Mouse (Mus musculus): ENCODE data around the gene Pga5. TPM values are rescaled to one million over a fixed set of nuclear protein-coding genes. Genes with fewer than 3 reads are reported as not detected.

The Pga5 gene
- 2.9 and 4.1 TPM in 2 replicates for polyA plus RNA-seq (2011; ENCODE audit: insufficient read depth, insufficient read length, low read depth, missing spikeins)

DNA sequence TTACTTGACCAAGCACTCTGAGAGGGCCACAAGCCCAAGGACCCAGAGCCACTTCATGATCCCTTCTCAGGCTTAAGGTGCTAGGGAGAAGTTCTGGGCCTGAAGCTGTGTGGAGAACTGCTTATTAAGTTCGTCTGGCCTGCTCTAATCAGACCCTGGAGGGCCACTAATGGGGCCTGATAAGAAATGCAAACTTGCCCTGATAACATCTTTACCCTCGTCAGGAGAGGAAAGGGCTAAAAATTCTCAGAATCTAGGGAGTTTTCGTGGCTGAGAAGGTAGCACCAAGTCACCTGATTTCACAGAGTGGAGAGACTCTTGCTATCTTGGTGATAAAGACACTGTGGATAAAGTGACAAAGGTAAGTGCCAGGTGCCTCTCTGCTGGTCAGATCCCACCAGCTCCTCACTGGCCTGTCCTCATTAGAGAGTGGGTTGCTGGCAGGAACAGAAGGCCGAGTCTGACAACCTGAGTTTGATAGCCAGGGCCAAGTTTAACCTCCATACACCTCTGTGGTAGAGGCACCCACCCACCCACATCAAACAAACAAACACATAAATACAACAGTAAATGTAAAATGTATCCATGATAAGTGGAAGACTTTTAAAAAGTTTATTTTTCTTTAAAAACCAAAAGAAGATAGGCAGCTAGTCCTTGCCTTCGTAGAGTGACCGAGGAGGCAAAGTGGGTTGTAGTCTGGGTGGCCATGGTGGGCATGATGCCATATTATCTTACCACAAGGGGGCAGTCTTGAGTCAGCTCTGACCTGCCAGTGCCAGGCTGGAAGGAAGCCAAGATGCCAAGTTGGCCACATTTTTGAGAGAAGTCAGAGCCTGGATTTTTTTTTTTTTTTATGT, at the start of gene Pga5:
TSS of gene Pga5 (minus strand) at position 157 of the 857 bp plus-strand sequence.
- H3K27ac ChIP-seq (ENCODE audit: insufficient read depth, low read length), result no peak within 1 kb of the TSS
- no peaks in the 10 kb centered on the region for H3K27me3 ChIP-seq (ENCODE audit: control insufficient read depth, insufficient read depth, low read length, poor library complexity, severe bottlenecking)
- no peak within 1 kb of the TSS for H3K4me3 ChIP-seq (ENCODE audit: low read depth, low read length)
- H3K4me1 ChIP-seq (ENCODE audit: control insufficient read depth, insufficient read depth, low read length), result peaks cover 7% of the 10 kb centered on the region
- no peak within 1 kb of the TSS for H3K9ac ChIP-seq (ENCODE audit: low read depth, poor library complexity, severe bottlenecking)
- TF ChIP-seq CTCF (IDR thresholded peaks at IDR 0.05; ENCODE audit: low read depth, low read length) (peak; percentile 95), EP300 (IDR thresholded peaks at IDR 0.05; ENCODE audit: insufficient read depth, low read depth, low read length) (no peak)
- no peaks in the 10 kb centered on the region for H3K36me3 ChIP-seq (ENCODE audit: control insufficient read depth, insufficient read depth, low read length, poor library complexity, severe bottlenecking)
- H3K9me3 ChIP-seq (replicated peaks; ENCODE audit: control insufficient read depth, insufficient read depth, low read length, poor library complexity, severe bottlenecking), result no peaks in the 10 kb centered on the region

GRCm38 (mm10) chr19:10724629-10725363, 46.9 kb upstream of the Pga5 start:
- no peaks in the 10 kb centered on the region for H3K9me3 ChIP-seq (replicated peaks; ENCODE audit: control insufficient read depth, insufficient read depth, low read length, poor library complexity, severe bottlenecking)
- no peaks in the 10 kb centered on the region for H3K27me3 ChIP-seq (ENCODE audit: control insufficient read depth, insufficient read depth, low read length, poor library complexity, severe bottlenecking)
- H3K9ac ChIP-seq (ENCODE audit: low read depth, poor library complexity, severe bottlenecking), result no peak overlapping the region
- TF ChIP-seq EP300 (IDR thresholded peaks at IDR 0.05; ENCODE audit: insufficient read depth, low read depth, low read length), result no peak
- no peak for TF ChIP-seq POLR2A (IDR thresholded peaks at IDR 0.05; ENCODE audit: insufficient read depth, low read length)
- TF ChIP-seq CTCF (IDR thresholded peaks at IDR 0.05; ENCODE audit: low read depth, low read length), result no peak
- H3K36me3 ChIP-seq (ENCODE audit: control insufficient read depth, insufficient read depth, low read length, poor library complexity, severe bottlenecking), result no peaks in the 10 kb centered on the region
- H3K27ac ChIP-seq (ENCODE audit: insufficient read depth, low read length), result no peak overlapping the region
- peaks cover 4% of the 10 kb centered on the region for H3K4me1 ChIP-seq (ENCODE audit: control insufficient read depth, insufficient read depth, low read length)
- no peak overlapping the region for H3K4me3 ChIP-seq (ENCODE audit: low read depth, low read length)

DNA sequence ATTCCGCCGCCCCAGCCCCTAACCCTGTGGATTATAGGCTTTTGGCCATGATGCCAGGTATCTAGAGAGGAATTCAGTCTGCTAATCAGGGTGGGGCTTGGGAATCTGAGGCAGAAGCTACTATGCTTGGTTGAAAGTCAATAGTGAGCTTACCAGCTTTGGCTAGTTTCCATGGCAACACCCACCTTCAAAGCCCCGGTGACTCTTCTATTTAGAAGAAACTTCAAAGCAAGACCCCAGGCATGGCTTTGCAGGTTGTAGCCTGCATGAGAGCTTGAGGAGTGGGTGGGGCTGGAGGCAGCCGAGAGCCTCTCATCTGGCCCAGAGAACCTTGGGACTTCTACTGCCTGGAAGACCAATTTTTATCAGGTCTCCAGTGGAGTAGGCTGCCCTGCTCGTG, 45.8 kb upstream of the Pga5 start:
- Histone ChIP-seq H3K27me3 (ENCODE audit: control insufficient read depth, insufficient read depth, low read length, poor library complexity, severe bottlenecking) (no peaks in the 10 kb centered on the region), H3K9ac (ENCODE audit: low read depth, poor library complexity, severe bottlenecking) (no peak overlapping the region), H3K4me1 (ENCODE audit: control insufficient read depth, insufficient read depth, low read length) (peaks cover 4% of the 10 kb centered on the region), H3K36me3 (ENCODE audit: control insufficient read depth, insufficient read depth, low read length, poor library complexity, severe bottlenecking) (no peaks in the 10 kb centered on the region), H3K4me3 (ENCODE audit: low read depth, low read length) (no peak overlapping the region), H3K9me3 (replicated peaks; ENCODE audit: control insufficient read depth, insufficient read depth, low read length, poor library complexity, severe bottlenecking) (no peaks in the 10 kb centered on the region), H3K27ac (ENCODE audit: insufficient read depth, low read length) (no peak overlapping the region)
- TF ChIP-seq CTCF (IDR thresholded peaks at IDR 0.05; ENCODE audit: low read depth, low read length), result no peak
- no peak for TF ChIP-seq POLR2A (IDR thresholded peaks at IDR 0.05; ENCODE audit: insufficient read depth, low read length)

DNA sequence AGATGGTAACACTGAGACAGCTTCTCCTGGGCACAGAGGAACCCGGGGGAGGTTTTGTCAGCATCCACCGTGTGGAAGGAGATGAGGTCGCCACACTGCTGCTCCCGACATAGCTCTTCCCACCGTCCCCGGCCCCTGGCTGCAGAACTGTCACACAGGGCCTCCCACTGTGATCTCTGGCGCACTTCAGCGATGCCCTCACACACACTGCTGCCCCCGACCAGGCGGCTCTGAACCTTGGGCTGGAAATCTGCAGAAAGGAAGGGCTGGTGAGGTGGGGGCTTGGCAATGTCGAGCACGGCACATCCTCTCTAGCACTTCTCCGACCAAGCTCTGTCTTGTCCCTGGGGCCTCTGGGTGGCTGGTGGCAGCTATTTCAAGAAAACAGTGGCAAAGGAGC, 45.2 kb upstream of the Pga5 start:
- Histone ChIP-seq H3K27me3 (ENCODE audit: control insufficient read depth, insufficient read depth, low read length, poor library complexity, severe bottlenecking) (no peaks in the 10 kb centered on the region), H3K27ac (ENCODE audit: insufficient read depth, low read length) (no peak overlapping the region), H3K4me3 (ENCODE audit: low read depth, low read length) (no peak overlapping the region), H3K9me3 (replicated peaks; ENCODE audit: control insufficient read depth, insufficient read depth, low read length, poor library complexity, severe bottlenecking) (no peaks in the 10 kb centered on the region), H3K9ac (ENCODE audit: low read depth, poor library complexity, severe bottlenecking) (no peak overlapping the region), H3K36me3 (ENCODE audit: control insufficient read depth, insufficient read depth, low read length, poor library complexity, severe bottlenecking) (no peaks in the 10 kb centered on the region), H3K4me1 (ENCODE audit: control insufficient read depth, insufficient read depth, low read length) (peaks cover 4% of the 10 kb centered on the region)
- TF ChIP-seq POLR2A (IDR thresholded peaks at IDR 0.05; ENCODE audit: insufficient read depth, low read length) (no peak), EP300 (IDR thresholded peaks at IDR 0.05; ENCODE audit: insufficient read depth, low read depth, low read length) (no peak), CTCF (IDR thresholded peaks at IDR 0.05; ENCODE audit: low read depth, low read length) (no peak)

- Histone ChIP-seq H3K9ac (ENCODE audit: low read depth, poor library complexity, severe bottlenecking) (no peak overlapping the region), H3K27me3 (ENCODE audit: control insufficient read depth, insufficient read depth, low read length, poor library complexity, severe bottlenecking) (no peaks in the 10 kb centered on the region), H3K9me3 (replicated peaks; ENCODE audit: control insufficient read depth, insufficient read depth, low read length, poor library complexity, severe bottlenecking) (no peaks in the 10 kb centered on the region), H3K27ac (ENCODE audit: insufficient read depth, low read length) (no peak overlapping the region), H3K4me1 (ENCODE audit: control insufficient read depth, insufficient read depth, low read length) (peaks cover 4% of the 10 kb centered on the region), H3K4me3 (ENCODE audit: low read depth, low read length) (no peak overlapping the region), H3K36me3 (ENCODE audit: control insufficient read depth, insufficient read depth, low read length, poor library complexity, severe bottlenecking) (no peaks in the 10 kb centered on the region)
- no peak for TF ChIP-seq POLR2A (IDR thresholded peaks at IDR 0.05; ENCODE audit: insufficient read depth, low read length)
Observed at GRCm38 (mm10) chr19:10721064-10721463, 43.2 kb upstream of the Pga5 start.

GRCm38 (mm10) chr19:10720524-10720923, 42.7 kb upstream of the Pga5 start:
- TF ChIP-seq POLR2A (IDR thresholded peaks at IDR 0.05; ENCODE audit: insufficient read depth, low read length), result no peak
- no peak for TF ChIP-seq EP300 (IDR thresholded peaks at IDR 0.05; ENCODE audit: insufficient read depth, low read depth, low read length)
- no peak for TF ChIP-seq CTCF (IDR thresholded peaks at IDR 0.05; ENCODE audit: low read depth, low read length)
- Histone ChIP-seq H3K9me3 (replicated peaks; ENCODE audit: control insufficient read depth, insufficient read depth, low read length, poor library complexity, severe bottlenecking) (no peaks in the 10 kb centered on the region), H3K36me3 (ENCODE audit: control insufficient read depth, insufficient read depth, low read length, poor library complexity, severe bottlenecking) (no peaks in the 10 kb centered on the region), H3K4me1 (ENCODE audit: control insufficient read depth, insufficient read depth, low read length) (peaks cover 4% of the 10 kb centered on the region), H3K9ac (ENCODE audit: low read depth, poor library complexity, severe bottlenecking) (no peak overlapping the region), H3K27ac (ENCODE audit: insufficient read depth, low read length) (no peak overlapping the region), H3K4me3 (ENCODE audit: low read depth, low read length) (no peak overlapping the region), H3K27me3 (ENCODE audit: control insufficient read depth, insufficient read depth, low read length, poor library complexity, severe bottlenecking) (no peaks in the 10 kb centered on the region)
